Mouse (Mus musculus): ENCODE data around the gene Patj. TPM values are rescaled to one million over a fixed set of nuclear protein-coding genes. Genes with fewer than 3 reads are reported as not detected.

Patj gene
- total RNA-seq, 4 experiments from 2014 or later, result 11.1 to 18.5 (median 13.2) TPM

DNA sequence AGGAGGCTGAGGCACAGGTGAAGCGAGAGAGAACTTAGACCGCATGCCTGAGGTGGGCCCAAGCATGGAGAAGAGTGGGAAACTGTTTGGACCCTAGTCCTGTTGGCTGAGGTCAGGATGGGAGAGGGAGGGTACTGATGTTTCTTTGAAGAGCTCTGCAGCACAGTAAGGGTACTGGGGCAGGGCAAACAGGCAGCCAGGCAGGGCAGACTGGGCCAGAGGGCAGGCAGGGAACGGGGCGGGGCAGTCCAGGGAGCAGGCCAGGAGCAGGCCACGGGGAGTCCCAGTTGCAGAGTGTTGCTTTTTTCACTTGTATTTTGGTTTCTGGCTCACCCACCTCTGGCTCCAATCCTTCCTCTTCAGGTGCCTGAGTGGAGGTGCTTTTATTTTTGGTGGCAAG, 114.4 kb downstream of the Patj start:
- DNase-seq (ENCODE audit: low spot score), result no peak

DNA sequence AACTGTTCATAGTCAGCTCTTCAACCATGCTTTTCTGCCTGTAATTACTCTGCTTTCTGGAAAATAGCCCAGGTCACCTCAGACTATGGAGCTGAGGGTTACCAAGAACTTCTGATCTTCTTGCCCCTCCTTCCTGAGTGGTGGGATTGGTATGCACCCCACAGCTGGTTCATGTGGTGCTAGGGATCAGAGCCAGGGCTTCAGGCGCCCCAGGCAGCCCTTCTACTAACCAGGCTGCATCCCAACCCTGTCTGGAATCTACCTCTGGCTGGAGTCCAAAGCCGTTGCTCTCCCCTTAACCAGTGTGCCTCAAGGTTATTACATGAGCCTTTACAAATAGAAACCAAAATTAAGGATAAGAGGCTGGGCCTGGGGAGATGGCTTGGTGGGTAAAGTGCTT, 115.7 kb downstream of the Patj start:
- peak; percentile 26 for DNase-seq (ENCODE audit: low spot score)

DNA sequence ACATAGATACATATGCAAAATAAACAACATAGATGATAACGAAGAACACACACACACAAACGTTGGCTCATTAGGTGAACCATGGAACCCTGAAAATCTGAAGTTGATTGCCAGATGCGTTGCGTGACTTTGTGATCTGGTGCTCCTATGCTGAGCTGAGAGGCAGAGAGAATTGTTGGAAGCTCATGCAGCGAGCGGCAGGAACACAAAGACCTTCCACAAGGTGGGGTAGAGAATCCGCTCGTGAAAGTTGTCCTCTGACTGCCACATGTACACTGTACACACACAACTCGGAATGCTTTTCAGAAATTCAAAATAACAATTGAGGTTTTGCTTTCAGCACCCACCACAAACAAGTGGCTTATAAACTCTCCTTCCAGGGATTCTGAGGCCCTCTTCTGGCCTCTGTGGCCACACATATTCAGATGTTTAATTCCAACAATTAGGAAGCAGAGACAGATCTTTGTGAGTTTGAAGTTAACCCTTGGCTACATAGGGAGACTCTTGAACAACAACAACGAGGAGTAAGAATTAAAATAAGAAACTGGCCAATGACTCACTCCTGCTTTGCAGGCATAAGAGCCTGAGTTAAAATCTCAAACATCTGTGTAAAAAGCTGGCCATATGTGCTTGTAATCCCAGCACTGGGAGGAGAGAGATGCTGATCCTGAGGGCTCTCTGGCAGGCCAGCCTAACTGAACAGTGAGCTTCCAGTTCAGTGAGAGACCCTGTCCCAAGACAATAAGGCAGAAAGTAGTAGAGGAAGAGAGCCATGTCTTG, 116.6 kb downstream of the Patj start:
- DNase-seq (ENCODE audit: low spot score), result no peak

DNA sequence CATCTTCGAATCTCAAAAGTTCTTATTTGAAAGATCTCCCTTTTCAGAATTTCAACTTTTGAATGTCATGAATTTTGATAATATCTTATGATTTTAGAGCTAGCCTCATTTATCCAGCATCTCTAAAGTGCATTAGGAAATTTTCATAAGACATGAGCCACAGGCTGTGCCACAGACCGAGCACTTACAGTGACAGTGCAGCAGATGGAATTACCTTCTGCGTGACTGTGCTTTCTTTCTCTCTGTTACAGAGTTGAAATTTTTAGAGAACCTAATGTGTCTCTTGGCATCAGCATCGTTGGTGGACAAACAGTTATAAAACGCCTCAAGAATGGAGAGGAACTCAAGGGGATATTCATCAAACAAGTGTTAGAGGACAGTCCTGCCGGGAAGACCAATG, 124.9 kb downstream of the Patj start:
- no peak for DNase-seq (ENCODE audit: low spot score)

DNA sequence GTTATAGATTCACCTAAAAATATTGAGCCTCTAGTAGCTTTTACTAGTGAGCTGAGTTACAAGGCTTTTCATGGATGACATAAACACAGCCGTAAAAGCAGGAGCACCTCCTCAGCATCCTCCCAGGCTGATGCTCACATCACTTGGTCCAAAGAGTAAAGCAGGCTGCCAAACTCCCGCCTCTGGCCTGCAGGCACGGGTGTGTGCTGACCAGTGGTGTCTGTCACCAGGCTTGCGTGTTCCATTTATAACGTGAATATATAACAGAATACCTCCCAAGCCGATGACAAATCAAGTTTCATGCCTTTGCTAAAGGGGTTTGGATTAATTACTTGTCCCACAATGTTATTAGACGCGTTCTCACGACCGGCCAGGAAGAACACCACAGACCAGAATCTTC, 128.9 kb downstream of the Patj start:
- no peak for DNase-seq (ENCODE audit: low spot score)

DNA sequence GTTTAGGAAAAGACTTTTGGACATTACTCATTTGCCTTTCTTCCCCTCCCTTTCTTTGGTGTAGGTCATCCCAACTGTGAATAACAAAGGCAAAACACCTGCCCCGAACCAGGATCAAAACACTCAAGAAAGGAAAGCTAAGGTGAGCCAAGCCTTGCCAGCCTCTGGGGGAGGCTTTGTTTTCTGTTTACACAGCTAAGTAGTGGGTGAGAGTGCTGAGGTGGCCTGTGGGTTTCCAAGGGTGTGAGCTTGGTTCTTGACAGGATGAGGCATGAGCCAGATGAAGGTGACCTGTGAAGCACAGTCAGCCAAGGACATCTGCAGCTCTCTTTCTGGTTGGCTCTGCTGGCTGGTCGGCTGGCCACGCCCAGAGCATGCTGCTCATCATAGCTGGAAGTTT, 139.9 kb downstream of the Patj start:
- no peak for DNase-seq (ENCODE audit: low spot score)

DNA sequence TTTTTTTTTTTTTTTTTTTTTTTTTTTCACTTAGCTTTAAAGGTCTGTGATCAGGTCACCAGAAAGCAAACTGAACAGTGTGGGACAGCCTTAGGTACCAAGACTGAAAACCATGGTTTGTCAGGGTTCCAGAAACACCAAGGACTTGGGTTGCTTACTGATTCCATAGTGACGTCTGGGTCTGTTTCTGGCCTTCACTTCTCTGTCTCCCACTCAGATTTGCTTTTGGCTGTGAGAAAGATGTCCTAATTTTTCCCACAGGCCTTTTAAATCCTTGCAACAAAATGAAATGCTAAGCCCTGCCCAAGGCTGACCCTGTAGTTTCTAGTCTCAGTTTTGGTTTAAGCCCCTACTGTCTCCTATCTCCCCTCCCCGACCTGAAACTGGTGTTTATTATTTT, 146.0 kb downstream of the Patj start:
- DNase-seq (ENCODE audit: low spot score), result no peak

DNA sequence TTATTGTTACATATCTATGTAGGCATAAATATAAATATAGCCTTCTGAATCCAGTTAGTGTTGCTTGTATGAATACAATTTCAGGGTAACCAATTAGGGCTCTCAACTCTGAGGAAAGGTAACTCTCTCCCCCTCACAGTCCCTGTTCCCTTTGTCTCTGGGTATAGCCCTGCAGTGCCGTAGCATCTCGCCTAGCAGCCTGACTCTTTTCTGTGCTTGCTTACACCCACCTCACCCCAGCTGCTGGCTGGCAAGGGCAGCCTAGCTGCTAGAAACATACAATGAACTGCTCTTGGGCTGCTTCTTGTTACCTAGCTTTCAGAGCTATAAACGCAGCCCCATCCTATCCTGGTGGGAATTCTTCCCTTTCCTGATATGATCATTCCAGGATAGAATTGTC, 147.4 kb downstream of the Patj start:
- no peak for DNase-seq (ENCODE audit: low spot score)

DNA sequence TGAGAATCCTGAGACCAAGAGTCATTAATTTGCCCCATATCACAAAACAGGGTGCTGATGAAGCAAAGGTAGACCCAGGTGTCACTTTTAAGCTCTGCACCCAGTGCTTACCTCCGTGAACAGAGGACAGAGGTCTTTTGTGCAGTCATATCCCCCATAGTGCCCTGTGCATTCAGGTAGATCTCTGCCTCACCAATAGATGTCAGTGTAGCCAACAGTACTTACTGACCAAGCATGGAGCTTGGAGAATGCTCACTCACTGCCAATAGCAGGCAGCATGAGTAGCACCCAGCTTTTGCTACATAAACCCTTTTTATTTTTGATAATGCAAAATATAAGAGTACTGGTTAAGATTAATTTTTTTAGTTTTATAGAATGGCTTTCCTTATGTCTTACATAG, 149.8 kb downstream of the Patj start:
- DNase-seq (ENCODE audit: low spot score), result no peak

DNA sequence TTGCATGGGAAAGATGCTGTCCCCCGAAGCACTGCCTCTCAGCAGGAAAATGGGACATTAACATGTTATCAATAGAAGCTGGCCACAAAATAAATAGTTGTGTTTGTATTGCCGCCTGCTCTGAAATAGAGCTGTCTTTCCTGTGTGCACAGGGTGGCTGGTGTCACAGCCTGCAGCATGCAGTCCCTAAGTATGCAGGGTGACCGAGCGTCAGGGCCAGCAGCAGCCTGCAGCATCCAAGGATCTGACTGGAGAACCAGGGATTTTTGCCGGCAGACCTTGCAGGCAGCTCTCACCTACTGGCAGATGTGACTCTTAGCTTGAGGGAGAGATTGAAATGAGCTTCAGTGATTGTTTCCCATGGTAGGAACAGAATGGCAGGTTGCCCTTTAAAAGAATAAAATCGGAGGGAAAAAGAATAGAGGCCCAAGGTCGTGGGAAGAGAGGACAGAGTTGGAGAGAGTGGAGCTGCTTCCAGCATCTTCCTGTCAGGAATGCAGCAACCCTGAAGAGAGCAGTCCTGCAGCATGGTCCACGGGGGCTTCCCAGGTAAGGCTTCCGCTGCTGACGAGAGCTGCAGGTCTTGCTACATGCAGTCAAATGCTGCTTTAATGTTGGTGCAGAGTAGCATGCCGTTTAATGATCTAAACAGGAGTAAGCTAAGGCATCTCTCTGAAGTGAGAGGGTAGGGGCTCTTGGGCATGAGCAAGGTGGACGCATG, 151.0 kb downstream of the Patj start:
- no peak for DNase-seq (ENCODE audit: low spot score)

DNA sequence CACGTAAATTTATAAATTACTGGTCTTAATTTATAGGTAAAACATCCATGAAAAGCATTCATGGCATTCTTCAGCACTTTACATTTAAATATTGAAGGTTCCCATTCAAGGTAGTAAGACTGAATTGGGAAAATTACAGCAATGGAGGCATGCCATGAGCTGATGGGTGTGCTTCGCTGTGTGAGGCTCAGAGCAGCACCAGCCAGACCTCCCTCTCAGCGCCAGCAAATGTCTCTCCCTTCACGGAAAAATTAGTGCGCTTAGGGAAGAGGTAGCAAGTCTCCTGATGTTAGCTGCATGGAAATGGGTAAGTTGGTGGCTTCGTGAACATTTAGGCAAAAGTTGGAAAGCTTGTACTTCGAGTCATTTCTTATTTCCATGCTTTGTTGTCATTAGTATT, 153.9 kb downstream of the Patj start:
- no peak for DNase-seq (ENCODE audit: low spot score)

DNA sequence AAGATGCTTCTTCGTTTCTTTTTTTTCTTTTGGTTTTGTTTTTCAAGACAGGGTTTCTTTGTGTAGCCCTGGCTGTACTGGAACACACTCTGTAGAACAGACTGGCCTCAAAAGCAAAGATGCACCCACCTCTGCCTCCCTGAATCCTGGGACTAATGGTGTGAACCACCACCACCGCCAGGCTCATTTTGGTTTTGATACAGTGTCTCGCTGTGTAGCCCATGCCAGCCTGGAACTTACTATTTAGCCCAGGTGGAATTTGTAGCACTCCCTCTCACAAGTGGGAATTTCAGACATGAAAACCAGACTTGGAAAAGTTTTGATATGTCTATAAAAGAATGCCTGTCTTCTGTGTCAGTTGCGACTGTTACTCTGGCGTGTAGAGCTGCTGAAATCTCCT, 154.5 kb downstream of the Patj start:
- no peak for DNase-seq (ENCODE audit: low spot score)

DNA sequence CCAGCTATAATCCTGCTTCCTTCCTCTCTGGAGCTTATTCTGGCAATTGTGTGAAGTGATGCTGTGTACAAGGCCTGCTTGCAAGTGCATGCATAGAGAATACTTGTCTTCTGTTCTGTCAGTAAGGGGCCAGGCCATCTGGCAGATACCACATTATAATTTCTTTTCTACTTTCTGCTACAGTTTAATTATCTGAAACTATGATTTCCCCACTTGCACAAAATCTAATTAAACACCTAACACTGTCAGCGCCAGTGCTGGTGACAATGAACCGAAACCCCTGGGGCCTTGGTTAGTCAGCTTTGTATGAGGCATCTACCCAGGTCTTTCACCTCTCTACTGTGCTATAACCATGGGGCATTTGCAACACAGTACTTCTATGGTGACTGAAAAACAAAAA, 160.1 kb downstream of the Patj start:
- DNase-seq (ENCODE audit: low spot score), result no peak

DNA sequence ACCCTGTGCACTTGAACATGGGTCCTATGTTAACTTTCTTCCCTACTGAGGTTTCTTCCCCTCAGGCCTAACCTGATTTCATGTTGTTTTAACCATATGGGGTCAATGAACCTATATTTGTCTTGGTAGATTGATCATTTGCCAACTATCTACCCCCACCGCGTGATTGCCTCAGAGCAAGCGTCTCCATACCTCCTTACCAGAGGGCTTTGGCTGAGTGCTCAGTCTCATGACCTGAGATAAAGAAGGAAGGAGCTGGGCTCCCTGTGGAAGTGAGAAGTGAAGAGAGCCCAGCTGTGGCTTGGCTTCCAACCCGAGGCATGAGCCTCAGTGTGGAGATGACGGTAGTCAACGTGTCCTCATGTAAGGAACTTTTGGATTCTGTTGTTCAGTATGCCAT, 160.9 kb downstream of the Patj start:
- no peak for DNase-seq (ENCODE audit: low spot score)

DNA sequence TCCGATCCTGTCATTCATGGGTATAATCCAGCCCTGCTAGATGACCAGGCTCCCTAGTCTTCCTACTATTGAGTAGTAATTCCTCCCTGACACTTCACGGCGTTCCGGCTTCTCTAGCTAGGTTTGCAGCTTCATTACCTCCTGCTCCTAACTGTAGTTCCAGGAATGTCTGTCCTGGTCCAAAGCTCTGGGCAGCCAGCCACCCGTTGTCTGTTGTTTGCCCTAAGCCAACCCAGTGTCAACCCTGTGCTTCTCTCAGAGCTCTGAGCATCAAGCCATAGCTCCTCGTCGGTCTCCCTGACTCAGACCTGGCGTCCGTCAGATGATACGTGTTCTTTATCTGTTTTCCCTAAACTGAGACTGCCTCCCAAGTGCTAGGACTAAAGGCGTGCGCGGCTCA, 161.6 kb downstream of the Patj start:
- DNase-seq (ENCODE audit: low spot score), result peak; percentile 13

DNA sequence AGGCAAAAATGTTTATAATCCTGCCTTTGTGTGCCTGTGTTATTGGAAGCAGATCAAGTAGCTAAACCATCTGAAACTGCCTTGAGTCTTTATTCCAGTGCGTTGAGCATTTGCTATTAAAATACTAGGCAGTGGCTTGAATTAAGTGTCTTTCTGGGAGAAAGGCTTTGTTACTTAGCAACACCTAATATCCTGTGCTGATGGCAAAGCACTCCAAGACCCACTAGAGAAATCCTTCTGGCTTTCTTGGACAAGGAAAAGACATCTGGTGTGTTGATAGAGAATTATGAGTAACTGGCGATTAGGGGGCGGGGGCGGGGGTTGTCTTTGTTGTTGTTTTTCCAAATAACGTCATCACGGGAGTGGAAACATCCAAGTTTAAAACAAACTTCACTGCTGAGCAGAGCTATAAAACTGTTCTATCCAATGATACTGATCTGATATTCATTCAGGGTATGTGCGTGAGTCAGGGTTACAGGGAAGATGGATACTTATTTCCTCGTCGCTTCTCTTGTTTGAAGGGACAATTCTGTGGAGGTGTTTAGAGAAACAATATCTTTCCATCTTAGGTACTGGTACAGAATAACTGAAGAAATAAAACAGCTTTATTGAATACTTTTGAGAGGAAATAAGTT, 164.7 kb downstream of the Patj start:
- no peak for DNase-seq (ENCODE audit: low spot score)

DNA sequence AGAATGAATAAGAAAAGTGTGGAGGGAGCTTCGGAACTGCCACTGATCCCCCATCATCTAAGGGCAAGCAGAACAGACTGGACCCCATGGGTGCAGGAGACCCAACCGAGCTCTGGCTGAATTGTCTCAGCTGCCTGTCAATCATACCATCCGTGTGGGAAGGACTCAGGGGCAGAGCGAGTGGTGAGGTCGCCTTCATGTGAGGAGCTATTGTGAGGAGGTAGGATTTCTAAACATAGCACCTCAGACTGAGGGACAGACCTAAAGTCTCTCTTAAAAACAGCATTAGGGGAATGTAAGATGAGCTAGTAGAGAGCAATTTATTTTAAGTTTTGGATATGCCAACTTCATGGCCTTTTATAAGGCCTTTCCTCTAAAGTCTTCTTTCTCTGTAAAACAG, 167.5 kb downstream of the Patj start:
- DNase-seq (ENCODE audit: low spot score), result no peak

DNA sequence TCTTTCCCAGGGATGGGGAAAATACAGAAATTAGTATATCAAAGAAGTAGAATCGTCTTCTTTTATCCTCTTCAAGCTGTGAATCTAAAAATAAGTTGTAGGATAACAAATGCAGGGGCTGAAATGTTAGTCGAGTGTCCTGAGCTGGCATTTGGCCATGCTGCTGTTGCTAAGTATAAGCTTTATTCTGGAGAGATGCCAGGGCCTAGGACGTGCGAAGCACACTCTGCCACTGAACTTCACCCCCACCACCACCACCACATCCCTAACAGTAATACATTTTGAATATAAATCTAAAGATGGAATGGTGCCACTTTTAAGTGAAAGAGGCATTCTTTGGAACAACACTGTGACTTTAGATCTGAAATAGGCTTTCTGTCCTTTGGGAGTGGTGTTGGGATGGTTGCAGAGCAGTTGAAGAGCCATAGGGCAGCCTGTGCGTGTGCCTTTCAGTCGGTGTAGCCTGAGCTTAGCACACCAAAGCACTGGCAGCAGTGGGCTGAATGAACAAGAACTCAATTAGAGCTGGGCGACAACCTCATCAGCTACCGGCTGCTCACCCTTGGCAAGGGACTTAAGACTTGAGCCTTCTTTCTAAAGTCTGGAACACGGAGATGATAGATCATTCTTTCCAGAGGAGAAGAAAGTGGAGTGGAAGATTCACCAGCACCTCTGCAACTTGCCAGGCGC, 168.1 kb downstream of the Patj start:
- DNase-seq (ENCODE audit: low spot score), result peak; percentile 53

DNA sequence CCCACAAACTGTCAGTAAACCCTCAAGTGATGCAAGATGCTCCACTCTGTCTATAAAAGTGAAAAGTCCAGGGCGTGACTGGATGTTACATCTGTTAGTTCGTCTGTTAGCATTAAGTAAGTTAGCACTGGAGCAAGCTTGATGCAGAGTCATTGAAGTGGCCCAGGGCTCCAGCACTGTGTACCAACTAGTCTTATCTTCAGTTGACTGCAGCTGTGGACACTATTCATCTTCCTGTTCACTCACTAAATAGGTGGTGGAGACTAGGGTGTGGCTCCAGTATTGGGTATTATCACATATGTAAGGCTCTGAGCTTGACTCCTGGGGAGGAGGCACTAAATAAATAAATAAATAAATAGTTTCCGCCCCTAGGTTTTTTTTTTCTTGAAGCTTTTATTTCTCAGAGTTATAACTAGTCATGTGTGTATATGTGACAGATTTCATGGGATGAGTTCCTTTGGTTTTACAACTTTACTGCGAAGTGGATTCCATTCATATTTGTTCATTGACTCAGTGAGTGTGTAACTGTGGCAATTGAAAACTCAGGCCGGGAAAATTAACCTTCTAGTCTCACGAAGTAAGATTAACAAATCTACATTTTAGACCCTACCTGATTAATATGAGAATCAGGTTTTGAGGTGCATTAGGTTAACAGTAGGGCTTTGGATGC, 168.7 kb downstream of the Patj start:
- no peak for DNase-seq (ENCODE audit: low spot score)

DNA sequence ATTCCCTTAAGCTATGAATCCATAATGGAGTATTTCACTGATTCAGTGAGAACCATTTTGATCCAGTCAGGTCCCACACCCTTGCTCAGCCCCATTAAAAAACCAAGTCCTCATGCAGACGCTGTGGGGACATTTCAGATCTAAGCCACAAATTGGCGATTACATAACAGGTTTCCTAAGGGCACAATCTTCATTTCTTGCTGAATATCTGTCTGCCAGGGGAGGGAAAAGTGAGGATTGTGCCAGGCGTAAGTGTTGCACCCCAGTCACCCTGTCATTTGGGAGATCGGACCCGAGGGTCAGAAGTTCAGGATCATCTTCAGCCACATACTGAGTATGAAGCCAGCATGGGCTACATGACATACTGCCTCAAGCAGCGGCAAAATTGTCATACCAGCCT, 171.2 kb downstream of the Patj start:
- no peak for DNase-seq (ENCODE audit: low spot score)

DNA sequence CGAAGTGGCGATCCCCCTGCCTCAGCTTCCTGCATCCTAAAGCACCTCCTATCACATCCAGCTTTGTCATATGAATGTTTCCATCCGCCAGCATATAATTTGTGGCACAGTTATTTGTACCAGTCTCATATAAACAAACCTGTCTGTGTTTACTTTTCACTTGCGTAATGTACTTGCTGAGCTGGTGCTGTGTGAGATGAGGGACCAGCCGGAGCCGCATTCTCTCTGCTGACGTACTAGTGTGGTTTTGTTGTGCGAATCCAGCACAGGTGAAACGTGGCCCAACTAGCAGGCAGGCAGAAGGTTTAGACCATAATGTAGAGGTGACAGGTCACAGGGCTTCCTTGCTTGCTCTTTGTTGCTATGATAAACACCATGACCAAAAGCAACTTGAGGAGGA, 171.9 kb downstream of the Patj start:
- DNase-seq (ENCODE audit: low spot score), result no peak

DNA sequence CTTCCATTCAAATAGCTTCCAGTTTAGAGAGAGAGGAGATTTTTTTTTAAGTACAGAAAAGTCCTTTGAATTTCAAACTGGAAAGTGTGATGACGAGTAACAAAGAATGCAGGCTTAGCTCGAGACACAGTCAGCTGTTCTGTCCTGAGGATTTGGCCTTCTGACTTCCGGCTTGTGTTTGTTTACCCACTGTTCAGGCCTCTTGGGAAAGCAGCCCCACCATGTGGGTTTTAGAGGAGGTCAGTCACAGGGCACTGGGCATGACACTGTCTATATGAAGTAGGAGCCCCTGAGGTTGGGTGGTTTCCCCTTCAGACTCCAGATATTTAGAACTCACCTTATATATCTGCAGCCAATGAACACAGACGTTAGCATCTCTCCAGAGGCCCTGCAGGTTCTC, 174.3 kb downstream of the Patj start:
- no peak for DNase-seq (ENCODE audit: low spot score)
